Mouse (Mus musculus) hindbrain, embryonic 16.5 days (tissue): ENCODE data around the gene Olfr1123. TPM values are rescaled to one million over a fixed set of nuclear protein-coding genes. Genes with fewer than 3 reads are reported as not detected.

ENCODE experiments used
- ATAC-seq: fragments of 200-750 bp; cut with Nextera tagmentation; 2 replicates; pipeline ENCODE4 v1.8.0; 2017; ENCODE audit warnings: moderate TSS enrichment, moderate library complexity
- H3K27ac ChIP-seq: fragments of 300-500 bp; sonication (generic); 2 replicates; pipeline ENCODE4 v1.5.1; 2014; ENCODE audit warnings: low read depth, mild to moderate bottlenecking, control low read depth, low read length, moderate library complexity
- H3K27me3 ChIP-seq: fragments of 300-500 bp; sonication (generic); replicated peaks from 2 replicates; pipeline ENCODE4 v1.6.1; 2014; ENCODE audit warnings: low read length; ENCODE audit not compliant: control insufficient read depth, insufficient read depth
- H3K36me3 ChIP-seq: fragments of 300-500 bp; sonication (generic); 2 replicates; pipeline ENCODE4 v1.6.1; 2014; ENCODE audit warnings: mild to moderate bottlenecking, low read length, moderate library complexity, mixed read lengths; ENCODE audit not compliant: control insufficient read depth, insufficient read depth
- H3K4me1 ChIP-seq: fragments of 300-500 bp; sonication (generic); 2 replicates; pipeline ENCODE4 v1.6.1; 2014; ENCODE audit warnings: low read depth, low read length; ENCODE audit not compliant: control insufficient read depth, insufficient read depth
- H3K4me2 ChIP-seq: fragments of 300-500 bp; sonication (generic); 2 replicates; pipeline ENCODE4 v1.6.1; 2014; ENCODE audit warnings: mild to moderate bottlenecking, low read length, control low read depth, moderate library complexity
- H3K4me3 ChIP-seq: fragments of 300-500 bp; sonication (generic); 2 replicates; pipeline ENCODE4 v1.5.1; 2014; ENCODE audit warnings: mild to moderate bottlenecking, low read length, control low read depth, moderate library complexity
- H3K9ac ChIP-seq: fragments of 300-500 bp; sonication (generic); 2 replicates; pipeline ENCODE4 v1.6.1; 2014; ENCODE audit warnings: low read depth, mild to moderate bottlenecking, control low read depth, low read length, moderate library complexity
- H3K9me3 ChIP-seq: fragments of 300-500 bp; sonication (generic); 2 replicates; pipeline ENCODE4 v1.6.1; 2014; ENCODE audit warnings: mild to moderate bottlenecking, low read length, moderate library complexity; ENCODE audit not compliant: control insufficient read depth
- WGBS: fragments of 180-500 bp; shearing (Covaris S2); extraction: QIAGEN DNeasy Blood & Tissue Kit; methylation state at CpG from one replicate; pipeline ENCODE4 v1.1.7; 2014; 5-methylcytosine and 5-hydroxymethylcytosine counted together
- polyA plus RNA-seq: library from polyadenylated mRNA; unstranded; fragments of >200 nt; fragmentation: Nextera tagmentation; extraction: Ambion mirVana; gene quantifications from 2 replicates; pipeline ENCODE4 v1.2.1, GENCODE M21; 2015

The Olfr1123 gene
- polyA plus RNA-seq, 1 experiment from 2014 or later, result not detected

DNA sequence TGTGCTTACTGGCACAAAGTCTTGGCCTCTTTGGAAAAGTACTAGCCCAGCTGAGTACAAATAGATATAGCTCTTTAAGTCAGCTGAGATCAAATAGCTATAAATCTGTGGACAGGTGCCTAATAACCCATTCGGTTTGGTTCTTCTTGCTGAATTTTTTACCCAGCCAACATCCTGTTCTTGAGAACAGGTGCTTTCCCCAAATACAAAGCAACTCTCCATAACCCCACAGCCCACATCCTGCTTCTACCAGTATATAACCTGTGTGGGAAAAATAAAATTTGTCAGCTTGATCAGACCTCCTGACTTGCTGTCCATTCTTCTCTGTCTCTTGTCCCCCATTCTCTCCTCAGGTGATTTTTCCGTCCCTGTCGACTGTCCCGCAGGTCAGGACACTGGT lies 45.3 kb downstream of the Olfr1123 start:
- ATAC-seq, result no peak
- WGBS, result 96% methylated on average over 4 of the region's 4 CpGs

More for the DNA sequence above, 45.3 kb downstream of the Olfr1123 start:
- H3K9ac ChIP-seq, result no peak overlapping the region
- H3K9me3 ChIP-seq, result no peaks in the 10 kb centered on the region
- no peaks in the 10 kb centered on the region for H3K27me3 ChIP-seq
- no peaks in the 10 kb centered on the region for H3K4me1 ChIP-seq
- no peak overlapping the region for H3K4me3 ChIP-seq
- H3K36me3 ChIP-seq, result no peaks in the 10 kb centered on the region
- no peak overlapping the region for H3K27ac ChIP-seq
- H3K4me2 ChIP-seq, result no peak overlapping the region

Other genes with a start within 250 kb of the Olfr1123 start
- not detected in 2 replicates for gene Olfr1112, start 228.8 kb upstream of the Olfr1123 start, polyA plus RNA-seq
- not detected in 2 replicates for gene Olfr1113, start 207.7 kb upstream of the Olfr1123 start, polyA plus RNA-seq
- not detected in 2 replicates for gene Olfr1115, start 168.6 kb upstream of the Olfr1123 start, polyA plus RNA-seq
- gene Olfr1116, start 149.1 kb upstream of the Olfr1123 start, polyA plus RNA-seq, result not detected in 2 replicates
- not detected in 2 replicates for gene Olfr1118, start 109.1 kb upstream of the Olfr1123 start, polyA plus RNA-seq
- not detected in 2 replicates for gene Olfr1120, start 61.8 kb upstream of the Olfr1123 start, polyA plus RNA-seq
- gene Olfr1121, start 46.7 kb upstream of the Olfr1123 start, polyA plus RNA-seq, result not detected in 2 replicates
- gene Olfr1122, start 30.8 kb upstream of the Olfr1123 start, polyA plus RNA-seq, result not detected in 2 replicates
- gene Olfr1124, start 13.6 kb downstream of the Olfr1123 start, polyA plus RNA-seq, result not detected in 2 replicates
- gene Olfr1126, start 37.3 kb downstream of the Olfr1123 start, polyA plus RNA-seq, result not detected in 2 replicates
- gene Pramel7, start 80.5 kb downstream of the Olfr1123 start, polyA plus RNA-seq, result not detected in 2 replicates
- not detected in 2 replicates for gene Pramel6, start 89.9 kb downstream of the Olfr1123 start, polyA plus RNA-seq
- gene Olfr153, start 115.2 kb downstream of the Olfr1123 start, polyA plus RNA-seq, result not detected in 2 replicates
- not detected in 2 replicates for gene Olfr1128, start 128.9 kb downstream of the Olfr1123 start, polyA plus RNA-seq
- not detected in 2 replicates for gene Olfr1129, start 157.3 kb downstream of the Olfr1123 start, polyA plus RNA-seq
- not detected in 2 replicates for gene Olfr1130, start 189.6 kb downstream of the Olfr1123 start, polyA plus RNA-seq
- not detected in 2 replicates for gene Olfr1131, start 210.5 kb downstream of the Olfr1123 start, polyA plus RNA-seq
- not detected in 2 replicates for gene Olfr1132, start 220.9 kb downstream of the Olfr1123 start, polyA plus RNA-seq
- gene Olfr1133, start 230.7 kb downstream of the Olfr1123 start, polyA plus RNA-seq, result not detected in 2 replicates
- gene Olfr1134, start 241.8 kb downstream of the Olfr1123 start, polyA plus RNA-seq, result not detected in 2 replicates